Mouse (Mus musculus) MEL (cell line): ENCODE results near the gene Ttyh2. TPM values are rescaled to one million over a fixed set of nuclear protein-coding genes. Genes with fewer than 3 reads are reported as not detected.

Experiments
- DNase-seq: peaks from one replicate; pipeline ENCODE4 v3.0.0; 2011; ENCODE audit warnings: low read depth, low spot score
- H3K27ac ChIP-seq: 2 replicates; pipeline ENCODE4 v1.5.1; 2012; ENCODE audit warnings: low read depth, mild to moderate bottlenecking, control low read depth, low read length, moderate library complexity; ENCODE audit not compliant: control insufficient read depth
- H3K27me3 ChIP-seq, 2 experiments: fragments of 150-350 bp in 1 of 2; sonication (generic) in 1 of 2; 2 replicates each; pipeline ENCODE4 v1.6.1; 2012; ENCODE audit warnings: low read length in 2 of 2, mild to moderate bottlenecking in 2 of 2, improper control_type of control experiment in 1 of 2, moderate library complexity in 1 of 2; ENCODE audit not compliant: insufficient read depth in 2 of 2, control insufficient read depth in 1 of 2
- H3K36me3 ChIP-seq, 2 experiments: 2 replicates each; pipeline ENCODE4 v1.6.1; 2012 to 2014; ENCODE audit warnings: low read length in 2 of 2, improper control_type of control experiment in 1 of 2, inconsistent platforms in 1 of 2, mild to moderate bottlenecking in 1 of 2; ENCODE audit not compliant: insufficient read depth in 2 of 2, control insufficient read depth in 1 of 2
- H3K4me1 ChIP-seq, 2 experiments: fragments of 150-350 bp in 1 of 2; sonication (generic) in 1 of 2; 2 replicates each; pipeline ENCODE4 v1.6.1; 2012; ENCODE audit warnings: low read length in 2 of 2, improper control_type of control experiment in 1 of 2, mild to moderate bottlenecking in 1 of 2; ENCODE audit not compliant: insufficient read depth in 2 of 2, control insufficient read depth in 1 of 2
- H3K4me3 ChIP-seq, 2 experiments: fragments of 150-350 bp in 1 of 2; sonication (generic) in 1 of 2; 2 replicates each; pipeline ENCODE4 v1.5.1; 2012; ENCODE audit warnings: low read depth in 2 of 2, low read length in 2 of 2, mild to moderate bottlenecking in 2 of 2, moderate library complexity in 2 of 2, control low read depth in 1 of 2, improper control_type of control experiment in 1 of 2; ENCODE audit not compliant: control insufficient read depth in 1 of 2, insufficient read depth in 1 of 2
- H3K79me2 ChIP-seq: 2 replicates; pipeline ENCODE4 v1.6.1; 2012; ENCODE audit warnings: mild to moderate bottlenecking, low read length, moderate library complexity; ENCODE audit not compliant: control insufficient read depth, poor library complexity, insufficient read depth
- H3K9ac ChIP-seq: 2 replicates; pipeline ENCODE4 v1.6.1; 2012; ENCODE audit warnings: low read depth, mild to moderate bottlenecking, control low read depth, low read length, moderate library complexity; ENCODE audit not compliant: control insufficient read depth, poor library complexity, severe bottlenecking
- H3K9me3 ChIP-seq: fragments of 150-350 bp; sonication (generic); replicated peaks from 2 replicates; pipeline ENCODE4 v1.6.1; 2012; ENCODE audit warnings: mild to moderate bottlenecking, low read length, improper control_type of control experiment, moderate library complexity; ENCODE audit not compliant: insufficient read depth
- CHD1 ChIP-seq: IDR thresholded peaks from 2 replicates; pipeline ENCODE4 v1.6.1; 2012; ENCODE audit warnings: low read depth, mild to moderate bottlenecking, inconsistent platforms, low read length, improper control_type of control experiment
- CTCF ChIP-seq, 3 experiments: IDR thresholded peaks in 2 of 3; conservative IDR thresholded peaks in 1 of 3; 2 replicates each; pipeline ENCODE4 v1.5.1; 2011 to 2012; ENCODE audit warnings: low read length in 3 of 3, low read depth in 2 of 3, mild to moderate bottlenecking in 2 of 3, improper control_type of control experiment in 1 of 3, inconsistent platforms in 1 of 3, mixed read lengths in 1 of 3, moderate library complexity in 1 of 3; ENCODE audit not compliant: control insufficient read depth in 1 of 3, insufficient read depth in 1 of 3, poor library complexity in 1 of 3, severe bottlenecking in 1 of 3
- E2F4 ChIP-seq: IDR thresholded peaks from 2 replicates; pipeline ENCODE4 v1.6.1; 2011; ENCODE audit warnings: low read depth, low read length, improper control_type of control experiment, borderline replicate concordance
- ELF1 ChIP-seq: IDR thresholded peaks from 2 replicates; pipeline ENCODE4 v1.6.1; 2014; ENCODE audit warnings: low read depth, mild to moderate bottlenecking, inconsistent platforms, low read length, improper control_type of control experiment, moderate library complexity
- EP300 ChIP-seq, 2 experiments: IDR thresholded peaks; 2 replicates each; pipeline ENCODE4 v1.6.1; 2011; ENCODE audit warnings: improper control_type of control experiment in 2 of 2, low read length in 2 of 2, low read depth in 1 of 2, mild to moderate bottlenecking in 1 of 2
- ETS1 ChIP-seq: IDR thresholded peaks from 2 replicates; pipeline ENCODE4 v1.6.1; 2012; ENCODE audit warnings: low read depth, mild to moderate bottlenecking, inconsistent platforms, low read length, improper control_type of control experiment, moderate library complexity
- GABPA ChIP-seq: IDR thresholded peaks from 2 replicates; pipeline ENCODE4 v1.6.1; 2012; ENCODE audit warnings: low read depth, mild to moderate bottlenecking, inconsistent platforms, low read length, improper control_type of control experiment, moderate library complexity
- GATA1 ChIP-seq: IDR thresholded peaks from 2 replicates; pipeline ENCODE4 v1.6.1; 2011; ENCODE audit warnings: low read depth, low read length, improper control_type of control experiment
- JUND ChIP-seq: IDR thresholded peaks from 2 replicates; pipeline ENCODE4 v1.6.1; 2011; ENCODE audit warnings: low read depth, mild to moderate bottlenecking, improper control_type of control experiment, low read length
- MAX ChIP-seq: IDR thresholded peaks from 2 replicates; pipeline ENCODE4 v1.6.1; 2011; ENCODE audit warnings: low read length, improper control_type of control experiment
- MEF2A ChIP-seq: IDR thresholded peaks from 2 replicates; pipeline ENCODE4 v1.6.1; 2014; ENCODE audit warnings: low read depth, mild to moderate bottlenecking, inconsistent platforms, low read length, improper control_type of control experiment; ENCODE audit not compliant: poor library complexity, insufficient replicate concordance, severe bottlenecking; ENCODE audit errors: extremely low read depth
- MXI1 ChIP-seq: IDR thresholded peaks from 2 replicates; pipeline ENCODE4 v1.6.1; 2011; ENCODE audit warnings: mild to moderate bottlenecking, low read depth, low read length, improper control_type of control experiment
- MYB ChIP-seq: IDR thresholded peaks from 2 replicates; pipeline ENCODE4 v1.6.1; 2011; ENCODE audit warnings: mild to moderate bottlenecking, low read depth, low read length, improper control_type of control experiment
- NELFE ChIP-seq: IDR thresholded peaks from 2 replicates; pipeline ENCODE4 v1.6.1; 2011; ENCODE audit warnings: low read depth, low read length, improper control_type of control experiment
- NRF1 ChIP-seq: IDR thresholded peaks from 2 replicates; pipeline ENCODE4 v1.6.1; 2014; ENCODE audit warnings: low read depth, mild to moderate bottlenecking, inconsistent platforms, low read length, improper control_type of control experiment, moderate library complexity; ENCODE audit not compliant: poor library complexity, insufficient read depth, severe bottlenecking
- POLR2AphosphoS2 ChIP-seq: IDR thresholded peaks from 2 replicates; pipeline ENCODE4 v1.6.1; 2011; ENCODE audit warnings: low read length, improper control_type of control experiment
- RAD21 ChIP-seq: IDR thresholded peaks from 2 replicates; pipeline ENCODE4 v1.6.1; 2011; ENCODE audit warnings: mild to moderate bottlenecking, low read depth, low read length, improper control_type of control experiment
- RCOR1 ChIP-seq: IDR thresholded peaks from 2 replicates; pipeline ENCODE4 v1.6.1; 2012; ENCODE audit warnings: low read depth, mild to moderate bottlenecking, inconsistent platforms, low read length, improper control_type of control experiment
- SIN3A ChIP-seq: IDR thresholded peaks from 2 replicates; pipeline ENCODE4 v1.6.1; 2012; ENCODE audit warnings: low read length, improper control_type of control experiment, inconsistent platforms
- SMC3 ChIP-seq: IDR thresholded peaks from 2 replicates; pipeline ENCODE4 v1.6.1; 2011; ENCODE audit warnings: low read depth, low read length, improper control_type of control experiment
- UBTF ChIP-seq: IDR thresholded peaks from 2 replicates; pipeline ENCODE4 v1.6.1; 2012; ENCODE audit warnings: low read depth, mild to moderate bottlenecking, inconsistent platforms, low read length, improper control_type of control experiment, moderate library complexity, borderline replicate concordance; ENCODE audit not compliant: insufficient read depth
- USF2 ChIP-seq, 2 experiments: IDR thresholded peaks; 2 replicates each; pipeline ENCODE4 v1.6.1; 2011 to 2012; ENCODE audit warnings: improper control_type of control experiment in 2 of 2, low read length in 2 of 2, borderline replicate concordance in 1 of 2, inconsistent platforms in 1 of 2, low read depth in 1 of 2, mild to moderate bottlenecking in 1 of 2; ENCODE audit not compliant: insufficient read depth in 1 of 2
- ZC3H11A ChIP-seq: IDR thresholded peaks from 2 replicates; pipeline ENCODE4 v1.6.1; 2012; ENCODE audit warnings: low read depth, mild to moderate bottlenecking, inconsistent platforms, low read length, improper control_type of control experiment
- ZKSCAN1 ChIP-seq: IDR thresholded peaks from 2 replicates; pipeline ENCODE4 v1.6.1; 2012; ENCODE audit warnings: low read depth, mild to moderate bottlenecking, inconsistent platforms, low read length, improper control_type of control experiment, moderate library complexity
- ZNF384 ChIP-seq: IDR thresholded peaks from 2 replicates; pipeline ENCODE4 v1.6.1; 2012; ENCODE audit warnings: low read depth, mild to moderate bottlenecking, inconsistent platforms, low read length, improper control_type of control experiment
- polyA plus RNA-seq, 2 experiments: library from polyadenylated mRNA; stranded (reverse) in 1 of 2; unstranded in 1 of 2; fragments of >175 nt in 1 of 2; fragments of >200 nt in 1 of 2; gene quantifications; 2 replicates each; pipeline versions ENCODE4 v1.2.1 to v1.2.4; 2012; ENCODE audit warnings: low replicate concordance in 2 of 2, low read depth in 1 of 2; ENCODE audit not compliant: insufficient read length in 2 of 2, insufficient read depth in 1 of 2, missing spikeins in 1 of 2
- total RNA-seq: library from RNA; depleted of rRNA; stranded (reverse); fragments of 300-350 nt; gene quantifications from 2 replicates; pipeline ENCODE4 v1.2.3, GENCODE M21; 2012

The Ttyh2 gene
- total and polyA plus RNA-seq, 3 experiments, result 7.2 to 9.7 TPM; not detected in 1

- no peak for TF ChIP-seq EP300 (IDR thresholded peaks at IDR 0.05; ENCODE audit: low read depth in 1 of 2, low read length in 2 of 2)
- no peak for TF ChIP-seq UBTF
- TF ChIP-seq MXI1, result no peak
- no peak for TF ChIP-seq CHD1
- TF ChIP-seq USF2 (IDR thresholded peaks at IDR 0.05; ENCODE audit: borderline replicate concordance in 1 of 2, insufficient read depth in 1 of 2, low read depth in 1 of 2, low read length in 2 of 2), result no peak
- TF ChIP-seq ETS1, result no peak
- no peak for TF ChIP-seq MAX
- TF ChIP-seq JUND, result no peak
- TF ChIP-seq SMC3, result no peak
- no peak for TF ChIP-seq GATA1
- TF ChIP-seq MEF2A, result no peak
- TF ChIP-seq E2F4, result no peak
- no peak for TF ChIP-seq NELFE
- no peak for TF ChIP-seq RCOR1
- TF ChIP-seq GABPA, result no peak
- TF ChIP-seq ELF1, result no peak
- no peak for TF ChIP-seq POLR2AphosphoS2
- H3K4me1 ChIP-seq, result no peaks in the 10 kb centered on the region
- no peaks in the 10 kb centered on the region for H3K79me2 ChIP-seq
- H3K4me3 ChIP-seq, result no peak overlapping the region
- H3K9ac ChIP-seq, result no peak overlapping the region
- no peaks in the 10 kb centered on the region for H3K9me3 ChIP-seq
- no peaks in the 10 kb centered on the region for H3K36me3 ChIP-seq
- no peak for DNase-seq
- no peaks in the 10 kb centered on the region for H3K27me3 ChIP-seq
- H3K27ac ChIP-seq, result no peak overlapping the region
These were observed 56.5 kb downstream of the Ttyh2 start for GRCm38 (mm10) chr11:114731711-114732110.

- no peak for DNase-seq
- no peaks in the 10 kb centered on the region for H3K36me3 ChIP-seq
- no peaks in the 10 kb centered on the region for H3K79me2 ChIP-seq
- H3K4me3 ChIP-seq, result no peak overlapping the region
- H3K9me3 ChIP-seq, result no peaks in the 10 kb centered on the region
- H3K27ac ChIP-seq, result no peak overlapping the region
- H3K9ac ChIP-seq, result no peak overlapping the region
- no peak for TF ChIP-seq ZNF384
- no peak for TF ChIP-seq GATA1
- no peak for TF ChIP-seq ELF1
- no peak for TF ChIP-seq NRF1
- TF ChIP-seq SIN3A, result no peak
- TF ChIP-seq ZC3H11A, result no peak
- TF ChIP-seq RCOR1, result no peak
- TF ChIP-seq CHD1, result no peak
- no peak for TF ChIP-seq MYB
- no peak for TF ChIP-seq ZKSCAN1
- TF ChIP-seq CTCF (IDR thresholded peaks at IDR 0.05 in 2 of 3, conservative IDR thresholded peaks at IDR 0.05 in 1 of 3; ENCODE audit: control insufficient read depth in 1 of 3, insufficient read depth in 1 of 3, low read depth in 2 of 3, low read length in 3 of 3, poor library complexity in 1 of 3, severe bottlenecking in 1 of 3), result no peak
- TF ChIP-seq RAD21, result no peak
- no peak for TF ChIP-seq NELFE
- H3K4me1 ChIP-seq, result no peaks in the 10 kb centered on the region
- H3K27me3 ChIP-seq, result no peaks in the 10 kb centered on the region
These were observed 57.7 kb downstream of the Ttyh2 start for GRCm38 (mm10) chr11:114732890-114733289.
